Mouse (Mus musculus) kidney, postnatal 25 days (tissue): ENCODE results near the gene Uqcrh.

Experiments
- DNase-seq, 2 experiments: peaks; one replicate each; pipeline ENCODE4 v3.0.0; 2021; ENCODE audit warnings: mixed read lengths in 2 of 2

Uqcrh gene

GRCm38 (mm10) chr4:116053399-116053961 is 21.4 kb downstream of the Uqcrh start, which contains the start of gene Nsun4:
Gene Nsun4, minus strand, starts transcription at chr4:116053876.
- peak; percentile 93 to 95 for DNase-seq

DNA sequence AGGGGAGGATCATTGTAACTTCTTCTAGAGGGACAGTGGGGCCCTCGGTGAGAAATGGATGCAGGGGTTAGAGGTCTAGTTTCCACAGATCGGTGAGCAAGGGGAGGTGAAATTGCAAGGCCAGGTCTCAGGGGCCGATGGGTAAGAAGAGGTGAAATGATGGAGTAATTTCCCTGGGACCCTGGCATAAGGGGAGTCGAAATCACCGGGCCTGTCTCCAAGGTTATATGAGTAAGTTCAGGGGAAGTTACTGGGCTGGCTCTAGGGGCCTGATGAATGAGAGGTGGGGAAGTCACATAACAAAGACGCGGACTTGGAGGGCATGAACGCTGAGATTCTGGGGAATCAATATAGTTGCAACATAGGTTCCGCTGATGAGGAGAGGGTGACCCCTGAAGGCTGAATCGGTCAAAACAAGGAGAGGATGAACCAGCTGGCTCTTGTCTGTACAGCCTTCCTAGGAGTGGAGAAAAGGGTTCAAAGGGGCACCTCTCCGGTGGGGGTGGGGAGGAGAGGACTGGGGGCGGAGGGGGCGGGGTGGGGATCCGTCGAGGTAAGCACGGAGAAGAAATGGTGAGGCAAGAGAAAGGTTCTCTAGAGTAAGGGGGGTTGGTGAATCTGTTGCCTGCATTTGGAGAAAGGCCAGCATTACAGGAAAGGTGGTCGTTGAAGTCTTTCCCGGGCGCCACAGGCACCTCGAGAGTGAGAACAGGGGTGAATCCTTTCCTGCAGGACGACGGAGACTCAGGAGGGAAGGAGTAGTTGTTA is 22.2 kb downstream of the Uqcrh start:
- DNase-seq = peak; percentile 67 to 83

DNA sequence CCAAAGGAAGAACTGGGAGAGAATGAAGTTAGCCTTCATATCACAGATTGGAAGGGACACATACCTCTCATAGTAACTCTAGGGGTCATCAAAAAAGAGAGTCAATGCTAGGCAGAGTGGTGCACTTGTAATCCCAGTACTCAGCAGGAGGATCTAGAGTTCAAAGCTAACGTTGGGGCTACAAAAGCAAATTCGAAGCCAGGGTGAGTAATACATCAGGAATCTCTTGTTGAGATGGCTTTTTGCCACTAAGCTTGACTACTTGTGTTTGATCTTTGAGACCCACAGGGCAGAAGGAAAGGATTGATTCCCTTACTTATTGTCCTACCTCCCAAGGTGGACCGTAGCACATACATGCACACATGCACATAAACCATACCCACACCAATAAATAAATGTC is 25.7 kb downstream of the Uqcrh start:
- no peak for DNase-seq

- DNase-seq = no peak
Observed at GRCm38 (mm10) chr4:116048130-116048920, 26.5 kb downstream of the Uqcrh start.

GRCm38 (mm10) chr4:116047681-116048080 is 27.2 kb downstream of the Uqcrh start:
- no peak for DNase-seq

- DNase-seq = no peak
Observed at GRCm38 (mm10) chr4:116046604-116047003, 28.3 kb downstream of the Uqcrh start.

DNA sequence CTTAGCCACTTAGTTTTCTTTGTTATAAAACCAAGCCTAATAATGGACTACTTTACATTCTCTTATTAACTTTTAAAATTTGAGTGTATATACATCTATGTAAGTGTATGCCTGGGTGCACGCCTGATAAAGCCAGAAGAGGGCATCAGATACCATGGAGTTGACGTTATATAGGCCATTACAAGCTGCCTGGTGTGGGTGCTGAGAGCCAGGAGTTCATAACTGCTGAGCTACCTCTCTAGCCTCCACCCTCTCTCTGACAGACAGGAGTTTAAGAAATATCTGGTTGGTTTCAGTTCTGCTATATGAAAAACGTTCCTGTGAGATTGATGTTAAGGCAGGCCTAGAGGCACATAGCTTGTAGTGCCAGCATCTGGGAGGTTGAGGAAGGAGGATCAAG is 32.7 kb downstream of the Uqcrh start:
- no peak for DNase-seq

DNA sequence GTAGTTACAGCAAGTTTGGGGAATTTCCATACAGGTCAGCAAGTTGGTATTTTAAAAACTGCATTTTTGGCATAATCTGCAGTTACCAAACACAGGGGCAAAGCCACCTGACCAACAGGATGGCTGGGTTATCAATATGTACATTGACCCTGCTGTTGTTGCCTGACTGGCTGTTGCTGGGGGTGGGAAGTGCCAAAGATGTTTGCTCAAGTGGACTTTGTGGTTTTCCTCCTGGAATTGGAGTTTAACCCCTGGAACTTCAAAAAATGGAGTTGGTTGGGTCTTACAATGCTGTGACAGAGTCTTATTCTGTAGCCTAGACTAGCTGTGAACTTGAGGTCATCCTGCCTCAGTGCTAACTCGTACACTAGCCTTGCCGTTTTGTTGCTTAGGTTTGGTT is 34.4 kb downstream of the Uqcrh start:
- no peak for DNase-seq

GRCm38 (mm10) chr4:116033374-116033773 is 41.5 kb downstream of the Uqcrh start:
- DNase-seq = no peak

DNA sequence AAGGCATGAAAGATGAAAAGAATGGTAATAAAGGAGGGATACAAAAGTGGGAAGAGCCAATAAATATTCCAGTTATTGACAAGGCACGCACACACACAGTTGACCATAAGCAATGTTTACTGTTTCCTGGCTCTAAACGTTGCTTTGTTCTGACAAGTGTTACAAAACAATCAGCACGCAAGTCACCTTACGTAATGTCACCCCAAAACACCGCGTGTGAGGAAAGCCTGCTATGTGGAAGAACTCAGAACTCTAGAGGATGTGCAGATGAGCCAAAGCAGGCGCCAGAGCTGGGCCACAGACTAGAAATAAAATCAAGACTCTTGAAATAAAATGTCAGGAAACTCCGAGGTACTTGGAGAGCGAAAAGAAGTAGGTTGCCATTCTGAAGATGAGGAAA is 42.0 kb downstream of the Uqcrh start:
- DNase-seq = no peak

DNA sequence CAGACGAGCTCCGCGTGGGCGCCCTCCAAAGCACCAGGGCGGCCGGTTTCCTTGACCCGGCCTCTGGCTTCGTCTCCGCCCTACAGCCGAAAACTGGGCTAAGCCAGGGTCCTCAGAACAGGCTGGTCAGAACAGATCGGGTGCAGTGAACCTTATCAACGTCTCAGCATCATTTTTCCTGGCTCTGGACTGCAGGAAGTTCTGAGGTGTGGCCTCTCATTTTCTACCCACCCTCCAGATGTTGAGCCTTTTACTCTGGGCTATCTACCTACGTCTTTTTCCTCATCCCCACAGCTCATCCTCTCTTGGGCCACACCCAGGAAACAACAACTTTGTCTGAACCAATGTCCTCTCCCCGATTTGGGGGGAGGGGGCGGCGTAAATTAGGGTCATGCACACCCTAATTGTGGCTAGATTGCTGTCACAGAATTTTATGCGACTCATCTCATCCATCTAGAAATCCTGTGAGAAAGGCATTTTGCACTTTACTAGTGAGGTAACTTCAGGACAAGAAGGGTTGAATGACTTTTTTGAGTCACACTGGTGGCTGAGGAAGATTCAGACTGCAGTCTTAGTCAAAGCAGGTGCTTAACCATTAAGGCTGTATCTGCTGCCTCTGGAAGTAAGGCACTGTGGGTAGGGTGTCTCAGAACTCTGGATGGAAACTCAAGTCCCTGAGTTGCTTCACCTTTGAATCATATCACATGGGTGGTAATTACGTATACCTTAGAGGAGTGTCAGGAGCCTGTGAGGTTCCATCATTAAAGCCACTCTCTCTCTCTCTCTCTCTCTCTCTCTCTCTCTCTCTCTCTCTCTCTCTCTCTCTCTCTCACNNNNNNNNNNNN is 56.7 kb downstream of the Uqcrh start, which contains the start of gene Faah:
Gene Faah, minus strand, starts transcription at position 25 of the 845 bp plus-strand sequence.
- no peak for DNase-seq

DNA sequence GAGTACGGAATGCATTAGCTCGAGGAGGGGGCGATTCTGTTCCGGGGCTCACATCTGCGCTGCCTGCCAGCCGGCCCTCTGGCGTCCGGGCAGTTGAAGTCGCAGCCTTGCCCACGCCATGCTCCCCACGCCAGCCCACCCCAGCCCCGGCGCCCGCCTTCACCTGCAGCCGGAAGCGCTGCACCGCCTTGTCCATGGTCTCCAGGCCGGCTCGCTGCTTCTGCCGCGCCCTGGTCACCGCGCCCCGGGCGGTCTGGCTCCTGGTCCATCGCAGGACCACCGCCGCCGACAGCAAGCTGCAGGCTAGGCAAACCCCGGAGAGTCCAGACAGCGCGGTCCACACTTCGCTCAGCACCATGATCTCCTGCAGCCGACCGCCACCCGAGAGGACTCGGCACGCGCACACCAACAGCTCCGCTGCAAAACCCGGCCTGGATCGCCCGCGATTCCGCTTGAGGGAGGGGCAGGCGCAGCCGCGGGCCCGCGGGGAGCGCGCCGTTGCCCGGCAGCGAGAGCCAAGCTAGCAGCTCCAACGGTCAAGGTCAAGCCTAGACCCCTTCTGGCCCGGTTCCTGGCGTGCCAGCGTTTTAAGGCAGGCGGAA is 57.5 kb downstream of the Uqcrh start:
- peak; percentile 82 to 94 for DNase-seq
